Mouse (Mus musculus) naive thymus-derived CD4-positive, alpha-beta T cell, adult 5 months (primary cell): ENCODE measurements around the gene Gm7073. TPM values are rescaled to one million over a fixed set of nuclear protein-coding genes. Genes with fewer than 3 reads are reported as not detected.

Source experiments
- polyA plus RNA-seq: library from polyadenylated mRNA; unstranded; fragments of 100-300 nt; shearing (Covaris generic); gene quantifications from one replicate; pipeline ENCODE4 v1.2.1, GENCODE M21; 2017

Gm7073 gene
- polyA plus RNA-seq, result not detected

DNA sequence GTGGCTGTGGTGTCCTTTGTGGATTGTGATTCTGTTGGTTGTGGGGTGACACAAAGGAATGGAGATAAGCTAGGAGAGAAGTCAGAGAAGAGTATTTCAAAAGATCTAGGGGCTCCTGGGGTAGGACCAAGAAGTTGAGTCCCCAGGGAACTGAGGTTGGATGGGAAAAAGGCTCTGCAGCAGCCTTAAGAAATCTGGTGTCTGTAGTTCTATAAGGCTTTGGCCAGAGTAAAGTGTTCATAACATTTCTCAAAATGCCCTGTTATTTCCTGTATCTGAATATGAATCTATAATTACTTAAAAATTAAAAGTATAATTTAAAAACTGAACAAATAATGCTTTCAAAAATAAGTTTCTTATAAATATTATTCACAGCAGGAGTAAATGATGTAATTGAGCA, at the start of gene Gm7073:
TSS of gene Gm7073 (minus strand) at position 101 of the 400 bp plus-strand sequence.

Other genes with a start within 250 kb of the Gm7073 start
- 15.7 TPM for gene Atp11c, start 53.4 kb upstream of the Gm7073 start, polyA plus RNA-seq